Mouse (Mus musculus): ENCODE data around the gene Gm30737.
"Not testable (repeated sequence)": the region's sequence is repeated elsewhere in the genome, so short reads cannot be mapped to it uniquely, and the experiment has no call there.

Gm30737 gene

DNA sequence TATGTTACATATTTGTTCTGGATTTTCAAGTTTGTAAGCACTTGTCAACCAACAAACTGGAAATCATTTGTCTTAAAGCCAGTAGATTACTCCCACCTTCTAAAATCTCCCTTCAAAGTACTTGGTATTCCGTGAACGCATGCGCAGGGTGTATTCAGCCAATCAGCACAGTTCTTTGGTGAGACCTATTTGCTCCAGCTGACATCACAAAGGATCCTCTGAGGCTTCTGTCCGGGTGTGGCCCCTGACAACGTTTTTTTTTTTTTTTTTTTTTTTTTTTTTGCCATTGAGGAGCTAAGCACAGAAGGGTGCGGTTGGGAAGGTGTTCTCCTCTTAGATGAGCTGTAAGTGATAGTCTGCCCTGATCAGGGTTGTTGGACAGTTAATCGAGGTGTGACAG is at the start of gene Gm30737:
Gene Gm30737, plus strand, starts transcription at position 301 of the 400 bp plus-strand sequence.
- not testable (repeated sequence) for DNase-seq (ENCODE audit: low read depth, low spot score)
